Mouse (Mus musculus) c-Kit-positive CD71-negative TER-119-negative erythroid progenitor cells, embryonic 14.5 days (primary cell): Measurements from ENCODE around the gene Kank1.

Experiments
- DNase-seq: peaks from one replicate; pipeline ENCODE4 v3.0.0-alpha.2; 2013; ENCODE audit warnings: low read depth

Gene Kank1

GRCm38 (mm10) chr19:25236596-25237491, at the start of gene Kank1:
Gene Kank1, plus strand, starts transcription at chr19:25236975.
- no peak for DNase-seq

DNA sequence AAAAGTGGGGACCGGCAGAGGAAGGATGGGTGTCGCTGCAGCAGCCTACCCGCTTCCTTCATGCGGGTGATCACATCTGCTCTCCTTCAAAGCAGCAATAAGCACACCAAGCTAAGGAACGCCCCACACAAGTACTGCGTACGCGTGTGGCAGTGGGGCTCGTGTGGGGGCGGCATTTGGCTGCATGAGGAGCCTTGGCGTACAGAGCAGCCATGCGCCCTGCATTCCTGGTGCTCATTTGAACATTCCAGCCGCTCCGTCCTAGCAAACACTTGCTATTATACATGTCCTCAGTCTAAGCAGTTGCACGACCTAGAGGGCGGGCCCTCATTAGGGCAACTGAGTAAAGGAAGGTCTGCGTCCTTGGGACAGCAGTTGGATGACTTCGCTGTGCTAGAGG, 49.1 kb upstream of the Kank1 start:
- DNase-seq = no peak

DNA sequence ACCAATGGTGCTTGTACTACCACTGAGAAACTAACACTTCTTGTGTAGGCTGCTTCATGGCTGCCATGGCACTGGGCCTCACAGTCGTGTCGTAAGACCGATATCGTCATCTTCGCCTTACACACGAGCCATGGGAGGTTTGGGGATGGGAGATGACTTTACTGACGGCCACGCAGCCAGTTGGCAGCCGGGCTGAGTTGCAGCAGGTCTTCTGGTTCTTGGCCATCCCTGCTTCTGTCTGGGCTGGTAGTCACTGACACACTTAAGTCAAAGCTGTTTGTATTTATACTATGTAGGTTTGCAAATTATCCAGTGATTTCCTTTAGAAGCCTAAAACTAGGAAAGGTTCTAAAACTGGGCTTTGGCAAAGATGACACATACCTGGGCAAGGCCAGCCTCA, 43.0 kb upstream of the Kank1 start:
- DNase-seq = no peak

- DNase-seq = no peak
Measured at GRCm38 (mm10) chr19:25200081-25200860, 36.5 kb upstream of the Kank1 start.

DNA sequence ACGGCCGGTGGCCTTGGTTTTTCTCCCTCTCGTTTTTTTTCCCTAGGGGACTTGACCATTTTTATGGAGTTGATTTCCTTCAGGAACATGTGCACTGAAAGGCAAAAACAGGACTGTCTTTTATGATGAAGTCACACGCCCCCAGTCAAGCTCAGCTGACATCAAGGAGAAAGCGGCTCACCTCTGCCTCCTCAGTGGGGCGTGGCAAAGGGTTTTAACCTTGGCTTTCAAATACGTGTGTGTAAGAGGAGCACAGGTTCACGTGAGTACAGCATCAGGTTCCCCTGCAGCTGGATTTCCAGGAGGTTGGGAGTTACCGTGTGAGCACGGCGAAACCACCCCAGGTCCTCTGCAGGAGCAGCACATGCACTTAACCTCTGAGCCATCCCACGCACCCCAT, 33.7 kb upstream of the Kank1 start:
- DNase-seq = no peak

DNA sequence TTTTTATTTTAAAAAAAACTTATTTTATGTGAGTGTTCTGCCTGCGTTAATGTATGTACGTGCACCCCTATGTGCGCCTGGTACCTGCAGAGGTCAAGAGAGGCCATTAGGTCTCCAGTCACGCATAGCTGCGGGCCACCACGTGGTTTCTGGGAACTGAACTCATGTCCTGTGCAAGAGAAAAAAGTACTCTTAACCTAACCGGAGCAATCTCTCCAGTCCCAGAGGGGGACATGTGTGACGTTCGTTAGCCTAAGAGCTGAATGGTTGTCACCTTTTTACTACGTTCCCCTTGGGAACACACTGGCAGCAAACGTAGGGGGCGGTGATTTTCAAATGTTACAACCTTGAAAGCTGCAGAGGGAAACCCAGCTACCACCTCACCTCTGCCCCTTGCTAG, 29.8 kb upstream of the Kank1 start:
- DNase-seq = no peak

GRCm38 (mm10) chr19:25207731-25208361, 28.9 kb upstream of the Kank1 start:
- no peak for DNase-seq

- no peak for DNase-seq
Measured at GRCm38 (mm10) chr19:25208596-25209110, 28.1 kb upstream of the Kank1 start.

DNA sequence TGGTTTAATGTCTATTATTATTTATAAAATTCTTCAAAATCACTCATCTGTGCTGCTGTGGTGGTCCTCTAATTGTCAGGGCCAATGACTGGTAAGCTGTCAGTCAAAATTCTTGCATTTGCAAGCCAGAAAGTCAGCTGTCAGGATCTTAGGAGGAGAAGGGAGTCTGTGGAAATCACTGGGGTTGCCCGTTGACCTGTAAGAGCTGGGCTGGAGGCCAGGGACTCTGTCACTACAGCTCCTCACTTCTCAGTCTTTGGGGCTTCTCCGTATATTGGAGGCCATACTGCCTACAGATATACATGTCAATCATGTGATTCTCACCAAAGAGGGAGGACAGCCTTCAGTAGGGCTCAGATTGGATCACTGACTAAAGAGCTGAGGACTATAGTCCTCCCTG, 16.2 kb upstream of the Kank1 start:
- no peak for DNase-seq

DNA sequence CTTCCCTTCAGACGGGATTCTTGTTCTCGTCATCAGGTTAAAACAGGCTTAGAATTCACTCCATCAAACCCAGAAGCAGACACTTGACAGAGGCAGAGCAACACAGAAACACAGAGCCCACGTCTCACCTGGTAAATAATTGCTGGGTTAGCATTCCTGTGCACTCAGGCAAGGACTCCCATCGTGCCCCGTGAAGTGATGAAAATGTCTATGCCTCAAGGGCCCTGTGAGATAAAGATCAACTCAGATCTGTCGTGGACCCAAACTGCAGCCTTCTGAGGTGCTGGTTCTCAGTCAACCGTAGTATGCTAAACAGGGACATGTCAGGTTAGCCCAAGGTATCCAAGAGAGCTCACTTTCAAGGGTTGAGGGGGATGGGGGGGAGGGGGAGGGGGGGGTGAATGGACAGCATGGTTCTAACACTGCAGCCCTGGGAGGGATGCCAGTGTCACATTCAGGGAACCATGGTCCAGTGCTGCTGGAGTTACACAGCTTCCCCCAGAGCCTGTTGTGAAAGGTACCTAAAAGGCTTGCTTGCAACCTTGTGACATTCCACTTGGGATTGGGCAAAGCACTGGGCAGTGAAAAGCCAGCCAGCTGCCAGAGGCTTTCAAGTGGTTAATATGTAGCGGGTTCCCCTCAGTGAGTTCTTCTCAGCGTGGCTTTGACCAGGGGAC, 14.7 kb upstream of the Kank1 start:
- DNase-seq = no peak

- no peak for DNase-seq
Measured at GRCm38 (mm10) chr19:25230058-25230974, 6.5 kb upstream of the Kank1 start.

DNA sequence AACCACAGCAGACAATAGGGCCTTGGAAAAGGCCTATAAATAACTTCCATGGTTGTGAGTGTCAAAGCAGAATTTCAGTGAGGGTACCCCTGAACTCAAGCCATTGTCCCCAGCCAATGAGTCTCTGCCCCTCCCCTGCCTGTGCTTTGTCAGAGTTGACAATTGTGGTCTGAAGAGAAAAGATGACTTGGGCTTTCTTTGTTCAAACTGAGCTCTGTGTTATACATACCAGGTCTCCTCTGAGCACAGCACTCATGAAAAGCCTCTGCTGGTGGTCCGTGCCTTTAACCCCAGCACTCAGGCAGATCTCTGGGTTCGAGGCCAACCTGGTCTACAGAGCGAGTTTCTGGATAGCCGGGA, 5.8 kb upstream of the Kank1 start:
- no peak for DNase-seq

- DNase-seq = no peak
Measured at GRCm38 (mm10) chr19:25232032-25232431, 4.7 kb upstream of the Kank1 start.

GRCm38 (mm10) chr19:25237492-25238040, 791 bp downstream of the Kank1 start:
- DNase-seq = no peak

- DNase-seq = no peak
Measured at GRCm38 (mm10) chr19:25238121-25238520, 1.3 kb downstream of the Kank1 start.

DNA sequence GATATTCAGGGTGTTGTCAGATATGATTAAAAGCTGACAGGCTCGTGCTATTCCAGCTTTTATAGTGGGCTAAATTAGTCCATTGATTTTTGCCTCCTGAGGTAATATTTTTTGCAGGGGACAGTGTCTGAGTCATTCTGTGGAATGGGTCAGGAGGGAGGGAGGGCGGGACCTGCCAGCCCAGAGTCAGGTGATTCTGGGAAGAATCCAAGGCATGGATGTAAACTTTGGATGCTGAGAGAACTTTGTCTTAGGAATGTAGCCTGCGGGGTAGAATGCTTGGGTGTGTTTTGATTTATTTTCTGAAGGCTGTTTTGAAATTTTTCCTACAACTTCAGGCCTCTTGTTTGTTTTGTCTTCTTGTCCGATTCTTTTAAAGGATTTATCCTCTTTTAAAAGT, 6.8 kb downstream of the Kank1 start:
- no peak for DNase-seq

DNA sequence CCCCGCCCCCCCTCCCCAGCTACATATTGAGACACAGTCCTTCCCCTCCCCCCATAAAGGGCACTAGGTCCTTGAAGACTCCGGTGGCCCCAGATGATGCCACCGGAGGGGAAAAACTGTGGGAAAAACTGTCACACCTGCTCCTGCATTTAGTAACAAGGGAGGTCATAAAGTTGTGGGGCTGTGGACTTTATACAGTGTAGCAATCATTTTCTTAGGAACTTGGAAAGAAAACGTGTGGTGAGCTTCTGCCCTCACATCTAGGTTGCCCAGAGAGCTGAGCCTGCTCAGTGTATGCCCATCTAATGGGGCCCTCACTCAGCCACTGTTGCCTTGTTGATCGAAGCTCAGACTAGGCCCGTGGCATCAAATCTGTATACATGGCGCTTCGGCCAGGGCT, 9.3 kb downstream of the Kank1 start:
- DNase-seq = no peak

DNA sequence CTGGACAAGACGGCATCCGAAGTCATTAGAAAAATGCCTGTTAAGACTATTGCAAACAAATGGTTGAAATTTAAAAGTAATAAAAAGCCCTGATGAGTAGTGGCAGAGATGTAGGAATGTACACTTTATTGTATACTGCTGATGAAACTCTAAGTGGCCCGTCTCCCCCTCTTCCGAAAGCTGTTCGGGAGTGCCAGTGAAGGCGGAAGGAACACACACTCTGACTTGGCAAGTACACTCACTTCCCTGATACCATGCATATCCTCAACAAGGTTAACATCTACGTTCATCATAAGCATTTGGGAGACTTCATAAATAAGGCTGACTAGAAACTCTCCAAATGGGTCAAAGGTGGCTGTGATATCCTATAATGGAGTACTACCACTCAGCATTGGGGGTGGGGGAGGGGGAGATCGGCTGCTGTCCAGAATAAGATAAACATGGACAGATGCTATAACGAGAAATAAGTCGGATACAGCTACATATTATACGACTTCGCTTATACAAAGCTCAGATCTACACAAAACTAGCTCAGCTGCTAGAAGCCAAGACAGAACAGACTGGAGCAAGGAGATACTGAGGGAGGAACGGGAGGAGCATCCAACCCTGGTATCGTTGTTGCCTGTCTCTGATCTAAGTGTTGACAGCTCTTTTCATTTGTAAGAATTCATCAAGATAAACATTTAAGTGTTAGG, 11.2 kb downstream of the Kank1 start:
- DNase-seq = no peak

DNA sequence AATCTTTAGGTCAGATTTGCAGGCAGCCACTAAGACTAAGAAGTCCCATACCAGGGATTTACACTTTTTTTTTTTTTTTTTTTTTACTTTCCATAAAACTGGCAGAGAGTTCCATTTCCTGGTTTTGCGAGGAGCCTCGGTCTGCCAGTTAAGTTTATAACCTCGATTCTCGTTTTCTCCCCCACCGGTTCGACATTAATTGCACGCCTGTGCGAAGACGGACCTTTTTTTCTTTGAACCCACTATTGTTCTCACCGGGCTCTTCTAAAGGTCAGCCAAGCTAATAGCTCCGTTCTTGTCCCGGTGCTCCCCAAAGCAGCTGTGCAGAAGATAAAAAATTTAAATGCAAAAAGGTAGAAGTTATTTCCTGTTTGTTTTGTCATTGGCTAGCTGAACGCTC, 12.5 kb downstream of the Kank1 start:
- no peak for DNase-seq

- DNase-seq = no peak
Measured at GRCm38 (mm10) chr19:25251610-25252140, 14.9 kb downstream of the Kank1 start.
